Mouse (Mus musculus): Measurements from ENCODE around the gene Atpaf2. TPM values are rescaled to one million over a fixed set of nuclear protein-coding genes. Genes with fewer than 3 reads are reported as not detected.

The Atpaf2 gene
- polyA plus RNA-seq, 1 experiment from 2014 or later: 55.3 TPM

DNA sequence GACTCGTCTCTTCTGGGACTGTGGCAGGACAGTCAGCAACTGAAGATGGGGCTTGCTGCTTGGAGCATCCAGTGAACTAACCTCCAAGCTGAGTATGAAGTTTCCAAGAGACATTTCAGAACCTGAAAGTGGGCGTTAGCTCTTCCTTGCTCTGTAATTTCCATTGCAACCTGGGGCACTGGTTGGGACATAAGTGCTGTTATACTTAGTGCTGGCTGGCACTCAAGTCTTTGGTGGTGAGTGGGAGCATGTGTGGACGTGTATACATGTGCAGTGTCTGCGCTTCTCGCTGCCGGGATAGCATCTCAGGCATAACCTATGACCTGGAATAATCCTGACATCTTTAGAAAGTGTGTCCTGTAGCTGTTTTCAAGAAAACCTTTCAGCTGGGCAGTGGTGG lies 26.9 kb downstream of the Atpaf2 start:
- no peak for ATAC-seq (replicated peaks; ENCODE audit: low FRiP score)
- H3K9me3 ChIP-seq (replicated peaks): no peaks in the 10 kb centered on the region
- 85% methylated on average over 6 of the region's 6 CpGs for WGBS
- H3K27ac ChIP-seq: no peak overlapping the region
- no peaks in the 10 kb centered on the region for H3K36me3 ChIP-seq
- no peaks in the 10 kb centered on the region for H3K27me3 ChIP-seq
- no peak overlapping the region for H3K9ac ChIP-seq
- H3K4me1 ChIP-seq: no peaks in the 10 kb centered on the region
- no peak overlapping the region for H3K4me2 ChIP-seq
- H3K4me3 ChIP-seq (replicated peaks): no peak overlapping the region

DNA sequence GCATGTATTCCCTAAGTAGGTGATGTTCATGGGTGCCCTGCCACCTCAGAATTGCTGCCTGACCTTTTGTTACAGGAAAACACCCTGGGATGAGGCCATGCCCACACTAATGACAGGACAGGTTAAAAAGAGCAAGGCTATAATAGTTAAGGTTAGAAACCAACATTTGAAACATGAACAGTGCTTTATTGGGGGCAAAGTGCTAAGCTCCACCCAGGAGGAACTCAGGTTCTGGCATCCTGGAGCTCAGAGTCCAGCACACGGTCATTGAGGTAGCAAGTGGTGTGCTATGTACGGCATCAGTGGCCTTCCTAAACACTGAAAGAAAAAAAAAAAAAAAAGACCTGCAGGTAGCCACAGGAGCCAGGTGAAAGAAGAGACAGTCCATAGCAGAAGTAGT lies 30.3 kb downstream of the Atpaf2 start:
- no peaks in the 10 kb centered on the region for H3K9me3 ChIP-seq (replicated peaks)
- no peak overlapping the region for H3K27ac ChIP-seq
- no peaks in the 10 kb centered on the region for H3K36me3 ChIP-seq
- 0 out of 2 replicates have a peak, but pooled peaks cover 11% of the 10 kb centered on the region for H3K27me3 ChIP-seq
- H3K4me3 ChIP-seq (replicated peaks): no peak overlapping the region
- WGBS: 89% methylated on average over 2 of the region's 2 CpGs
- H3K4me2 ChIP-seq: no peak overlapping the region
- no peak for ATAC-seq (replicated peaks; ENCODE audit: low FRiP score)
- no peak overlapping the region for H3K9ac ChIP-seq
- peaks cover 5% of the 10 kb centered on the region for H3K4me1 ChIP-seq

DNA sequence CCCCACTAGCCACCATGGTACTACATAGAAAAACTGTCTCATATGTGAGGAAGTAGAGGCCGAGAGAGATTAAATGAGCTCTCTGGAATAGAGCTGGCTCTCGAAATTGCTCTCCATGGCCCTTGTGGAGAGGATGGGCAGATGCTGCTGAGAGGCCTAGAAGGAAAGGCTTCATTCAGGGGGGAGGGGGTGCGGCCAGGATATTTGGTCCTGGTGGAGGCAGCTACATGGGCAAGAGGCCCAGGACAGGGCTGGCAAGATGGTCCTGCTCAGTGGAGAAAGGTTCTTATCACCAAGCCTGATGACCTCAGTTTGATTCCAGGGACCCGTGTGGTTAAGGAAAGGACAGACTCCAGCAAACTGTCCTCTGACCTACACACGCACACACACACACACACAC lies 32.3 kb downstream of the Atpaf2 start:
- no peak for ATAC-seq (replicated peaks; ENCODE audit: low FRiP score)

DNA sequence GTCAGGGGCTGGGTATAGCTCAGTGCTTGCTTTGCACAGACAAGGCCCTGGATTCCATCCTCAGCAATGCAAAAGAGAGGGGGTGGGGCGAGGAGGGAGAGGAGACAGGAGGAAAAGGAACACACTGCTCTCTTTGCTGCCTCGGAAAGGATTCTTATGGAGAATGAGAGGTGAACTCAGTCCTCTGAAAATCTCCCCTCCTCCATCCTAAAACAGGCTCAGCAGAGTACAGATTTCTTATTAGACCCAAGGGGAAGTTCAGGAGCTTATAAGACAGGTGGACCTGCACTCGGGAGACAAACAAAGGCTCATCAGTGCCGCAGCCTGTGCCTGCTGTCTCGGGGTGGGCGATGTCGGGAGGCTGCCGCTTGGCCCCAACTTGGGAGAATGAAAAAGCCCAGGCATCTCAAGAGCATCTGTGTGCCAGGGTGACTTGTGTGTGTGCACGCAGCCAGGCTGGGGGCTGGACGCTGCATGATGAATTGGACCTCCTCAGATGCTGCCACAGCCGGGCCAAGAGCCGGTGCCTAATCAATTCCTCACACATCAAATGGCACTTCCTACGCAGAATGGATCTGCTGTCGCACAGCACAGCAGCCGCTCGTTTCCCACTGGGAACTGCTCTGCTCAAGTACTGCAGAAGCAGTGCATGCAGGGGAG lies 33.4 kb downstream of the Atpaf2 start:
- WGBS: 9% methylated on average over 16 of the region's 16 CpGs
- Histone ChIP-seq H3K36me3 (no peaks in the 10 kb centered on the region), H3K9ac (no peak overlapping the region), H3K4me2 (peak overlapping the region; percentile 28), H3K9me3 (replicated peaks) (no peaks in the 10 kb centered on the region), H3K27me3 (0 out of 2 replicates have a peak, but pooled peaks cover 11% of the 10 kb centered on the region), H3K4me3 (replicated peaks) (no peak overlapping the region), H3K4me1 (peaks cover 5% of the 10 kb centered on the region), H3K27ac (no peak overlapping the region)
- no peak for ATAC-seq (replicated peaks; ENCODE audit: low FRiP score)

More for the DNA sequence above, 32.3 kb downstream of the Atpaf2 start:
- Histone ChIP-seq H3K4me2 (no peak overlapping the region), H3K27me3 (0 out of 2 replicates have a peak, but pooled peaks cover 11% of the 10 kb centered on the region), H3K36me3 (no peaks in the 10 kb centered on the region), H3K9ac (no peak overlapping the region), H3K4me1 (peaks cover 5% of the 10 kb centered on the region), H3K9me3 (replicated peaks) (no peaks in the 10 kb centered on the region), H3K4me3 (replicated peaks) (no peak overlapping the region), H3K27ac (no peak overlapping the region)
- 79% methylated on average over 5 of the region's 5 CpGs for WGBS

DNA sequence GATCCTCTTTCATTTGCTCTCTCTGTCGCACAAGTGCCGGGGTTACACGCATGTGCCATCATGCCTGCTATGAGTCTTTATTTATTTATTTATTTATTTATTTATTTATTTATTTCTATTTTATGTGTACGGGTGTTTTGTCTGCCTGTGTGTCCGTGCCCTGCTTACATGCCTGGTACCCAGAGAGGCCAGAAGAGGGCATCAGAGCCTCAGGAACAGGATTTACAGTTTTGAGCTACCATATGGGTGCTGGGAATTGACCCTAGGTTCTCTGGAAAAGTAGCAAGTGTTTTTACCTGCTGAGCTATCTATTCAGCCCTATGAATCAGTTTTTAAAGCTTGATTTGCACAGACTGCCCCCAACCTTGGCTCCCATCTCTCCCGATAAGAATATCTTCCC lies 34.7 kb downstream of the Atpaf2 start:
- Histone ChIP-seq H3K4me2 (no peak overlapping the region), H3K36me3 (no peaks in the 10 kb centered on the region), H3K4me1 (peaks cover 5% of the 10 kb centered on the region), H3K27me3 (0 out of 2 replicates have a peak, but pooled peaks cover 11% of the 10 kb centered on the region), H3K9ac (no peak overlapping the region), H3K4me3 (replicated peaks) (no peak overlapping the region), H3K27ac (no peak overlapping the region), H3K9me3 (replicated peaks) (no peaks in the 10 kb centered on the region)
- ATAC-seq (replicated peaks; ENCODE audit: low FRiP score): no peak
- 94% methylated on average over 6 of the region's 6 CpGs for WGBS

DNA sequence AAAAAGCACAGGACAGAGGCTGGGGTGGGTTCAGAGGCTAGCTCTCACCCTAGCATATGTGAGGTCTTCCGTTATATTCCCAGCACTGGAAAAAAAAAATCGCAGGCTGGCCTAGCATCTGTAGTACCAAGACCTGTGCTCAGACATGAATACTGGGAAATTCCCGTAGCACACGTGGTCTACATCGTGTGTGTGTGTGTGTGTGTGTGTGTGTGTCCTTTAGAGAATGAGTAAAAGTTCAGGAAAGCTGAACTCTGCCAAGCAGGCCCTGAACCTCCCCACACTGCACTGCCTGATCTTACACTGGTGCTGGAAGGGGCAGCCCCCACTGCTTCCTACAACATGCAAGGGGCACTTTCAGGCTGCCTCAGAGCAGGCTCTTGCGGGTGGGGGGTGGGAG lies 43.8 kb downstream of the Atpaf2 start:
- H3K27me3 ChIP-seq: no peaks in the 10 kb centered on the region
- H3K9ac ChIP-seq: no peak overlapping the region
- no peak overlapping the region for H3K27ac ChIP-seq
- no peaks in the 10 kb centered on the region for H3K9me3 ChIP-seq (replicated peaks)
- no peak overlapping the region for H3K4me2 ChIP-seq
- ATAC-seq (replicated peaks; ENCODE audit: low FRiP score): no peak
- no peaks in the 10 kb centered on the region for H3K4me1 ChIP-seq
- H3K4me3 ChIP-seq (replicated peaks): no peak overlapping the region
- no peaks in the 10 kb centered on the region for H3K36me3 ChIP-seq
- WGBS: 78% methylated on average over 6 of the region's 6 CpGs

DNA sequence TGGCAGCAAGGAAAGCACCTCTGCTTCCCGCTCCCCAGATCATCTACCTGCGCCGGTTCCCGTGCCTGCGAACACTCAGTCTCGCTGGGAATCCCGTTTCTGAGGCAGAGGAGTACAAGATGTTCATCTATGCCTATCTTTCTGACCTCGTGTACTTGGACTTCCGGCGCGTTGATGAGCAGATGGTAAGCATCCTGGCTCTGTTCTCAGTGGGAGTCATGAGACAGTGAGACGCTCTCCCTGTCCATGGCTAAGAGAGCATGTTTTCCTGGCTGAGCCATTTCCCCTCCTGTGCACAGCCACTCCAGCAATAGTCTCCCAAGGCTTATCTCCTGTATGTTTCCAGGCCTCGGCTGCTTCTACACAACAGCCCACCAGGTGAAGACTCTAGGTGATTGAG lies 47.8 kb downstream of the Atpaf2 start:
- no peaks in the 10 kb centered on the region for H3K36me3 ChIP-seq
- 86% methylated on average over 13 of the region's 13 CpGs for WGBS
- H3K4me3 ChIP-seq (replicated peaks): no peak overlapping the region

DNA sequence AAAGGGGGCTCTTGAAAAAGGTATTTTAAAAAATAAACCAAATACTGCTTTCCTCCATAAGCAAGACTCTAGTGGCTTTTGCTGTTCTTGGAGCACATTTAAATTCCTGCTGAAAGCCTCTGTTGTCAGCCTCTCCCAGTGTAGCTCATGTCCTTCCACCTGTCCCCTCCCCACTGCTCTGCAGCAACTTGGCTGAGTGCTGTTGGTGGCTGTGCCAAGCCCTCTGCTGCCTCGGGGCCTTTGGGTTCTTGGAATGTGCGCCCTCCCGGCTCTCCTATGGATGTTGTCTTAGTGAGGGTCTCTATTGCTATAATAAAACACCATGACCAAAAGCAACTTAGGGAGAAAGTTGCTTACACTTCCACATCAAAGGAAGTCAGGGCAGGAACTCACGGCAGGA lies 48.8 kb downstream of the Atpaf2 start:
- no peaks in the 10 kb centered on the region for H3K9me3 ChIP-seq (replicated peaks)
- 36% methylated on average over 4 of the region's 4 CpGs for WGBS
- no peak overlapping the region for H3K27ac ChIP-seq
- no peaks in the 10 kb centered on the region for H3K36me3 ChIP-seq
- no peak overlapping the region for H3K9ac ChIP-seq
- no peak for ATAC-seq (replicated peaks; ENCODE audit: low FRiP score)
- no peak overlapping the region for H3K4me2 ChIP-seq
- no peaks in the 10 kb centered on the region for H3K27me3 ChIP-seq
- H3K4me1 ChIP-seq: peaks cover 9% of the 10 kb centered on the region
- H3K4me3 ChIP-seq (replicated peaks): no peak overlapping the region

More for the DNA sequence above, 47.8 kb downstream of the Atpaf2 start:
- Histone ChIP-seq H3K9ac (no peak overlapping the region), H3K4me2 (no peak overlapping the region), H3K4me1 (peaks cover 9% of the 10 kb centered on the region), H3K27ac (no peak overlapping the region), H3K27me3 (no peaks in the 10 kb centered on the region), H3K9me3 (replicated peaks) (no peaks in the 10 kb centered on the region)
- no peak for ATAC-seq (replicated peaks; ENCODE audit: low FRiP score)

DNA sequence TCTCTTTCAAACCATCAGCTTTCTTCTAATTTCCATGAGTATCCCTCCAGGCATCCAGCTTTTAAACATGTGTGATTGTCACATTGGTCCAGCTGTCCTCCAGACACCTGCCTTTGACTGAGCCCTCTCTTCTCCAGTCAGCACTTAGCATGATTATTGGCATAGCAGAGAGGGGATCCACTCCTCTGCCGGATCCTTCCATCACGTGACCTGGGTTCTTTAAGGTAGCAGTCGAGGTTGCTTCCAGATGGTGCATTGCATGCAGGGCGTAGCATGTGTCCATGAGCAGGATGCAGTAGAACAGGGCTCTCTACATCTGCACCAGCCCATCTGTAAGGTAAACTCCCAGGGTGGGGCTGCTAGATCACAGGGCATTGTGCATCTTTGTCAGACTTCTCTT lies 49.3 kb downstream of the Atpaf2 start:
- WGBS: 74% methylated on average over 4 of the region's 4 CpGs
- Histone ChIP-seq H3K27me3 (no peaks in the 10 kb centered on the region), H3K9me3 (replicated peaks) (no peaks in the 10 kb centered on the region), H3K27ac (no peak overlapping the region), H3K9ac (no peak overlapping the region), H3K4me1 (peaks cover 9% of the 10 kb centered on the region), H3K4me2 (no peak overlapping the region), H3K4me3 (replicated peaks) (no peak overlapping the region), H3K36me3 (no peaks in the 10 kb centered on the region)
- no peak for ATAC-seq (replicated peaks; ENCODE audit: low FRiP score)

DNA sequence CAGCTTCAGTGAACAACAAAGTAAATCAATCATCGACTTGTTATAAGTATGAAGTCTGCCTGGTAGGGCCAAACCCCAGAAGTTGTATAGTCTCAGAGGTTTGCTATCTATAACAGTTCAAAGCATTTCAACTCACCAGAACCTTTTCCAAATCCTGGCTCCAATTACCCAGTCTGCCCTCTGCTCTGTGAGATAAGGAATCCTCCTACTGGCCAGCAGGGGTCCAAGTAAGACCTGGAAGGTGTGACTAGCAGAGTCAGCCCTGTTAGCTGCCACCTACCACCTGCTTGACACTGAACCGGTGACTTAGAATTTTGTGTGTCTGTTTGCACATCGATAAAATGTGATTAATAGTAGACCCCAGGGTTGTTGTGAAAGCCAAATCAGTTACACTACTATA lies 51.0 kb downstream of the Atpaf2 start:
- no peaks in the 10 kb centered on the region for H3K36me3 ChIP-seq
- H3K27me3 ChIP-seq: no peaks in the 10 kb centered on the region
- H3K9me3 ChIP-seq (replicated peaks): no peaks in the 10 kb centered on the region
- no peak overlapping the region for H3K9ac ChIP-seq
- no peak overlapping the region for H3K4me3 ChIP-seq (replicated peaks)
- peaks cover 22% of the 10 kb centered on the region for H3K4me1 ChIP-seq
- no peak for ATAC-seq (replicated peaks; ENCODE audit: low FRiP score)
- no peak overlapping the region for H3K27ac ChIP-seq
- H3K4me2 ChIP-seq: no peak overlapping the region
- 72% methylated on average over 3 of the region's 3 CpGs for WGBS

DNA sequence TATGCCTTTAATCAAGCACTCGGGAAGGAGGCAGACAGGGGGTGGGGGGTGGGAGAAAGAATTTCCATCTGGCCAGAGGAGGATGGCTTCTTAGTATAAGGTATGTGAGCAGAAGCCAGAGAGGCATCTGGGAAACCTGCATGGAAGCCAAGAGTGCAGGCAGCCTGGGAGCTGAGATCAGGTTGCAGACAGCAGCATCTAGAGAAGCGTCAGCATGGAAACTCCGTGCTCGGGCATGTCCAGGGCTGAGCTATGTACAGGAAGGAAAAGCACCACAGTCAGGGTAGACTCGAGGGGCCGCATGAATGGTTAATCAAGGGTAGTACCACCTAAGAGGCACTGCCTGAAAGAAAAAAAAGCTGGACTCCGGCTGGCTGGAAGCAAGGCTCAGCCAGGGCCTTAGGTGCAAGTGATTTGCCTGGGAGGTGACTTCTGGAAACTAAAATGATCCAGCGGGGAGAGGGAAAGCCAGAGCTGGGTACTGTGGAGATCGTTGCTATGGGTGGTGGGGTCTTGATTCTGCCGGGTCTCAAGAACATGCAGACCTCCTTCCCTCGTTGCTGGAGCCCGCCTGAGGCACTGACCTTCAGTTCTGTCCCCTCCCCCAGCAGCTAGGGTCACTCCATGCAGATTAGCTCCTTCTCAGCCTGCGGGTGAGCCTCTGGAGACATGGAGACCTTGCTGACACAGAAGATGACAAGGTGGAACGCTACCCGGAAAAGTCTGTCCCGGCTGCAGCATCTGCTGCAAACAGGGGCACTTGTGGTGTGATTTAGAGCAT lies 51.8 kb downstream of the Atpaf2 start:
- Histone ChIP-seq H3K27ac (peak overlapping the region; percentile 48), H3K9ac (no peak overlapping the region)

DNA sequence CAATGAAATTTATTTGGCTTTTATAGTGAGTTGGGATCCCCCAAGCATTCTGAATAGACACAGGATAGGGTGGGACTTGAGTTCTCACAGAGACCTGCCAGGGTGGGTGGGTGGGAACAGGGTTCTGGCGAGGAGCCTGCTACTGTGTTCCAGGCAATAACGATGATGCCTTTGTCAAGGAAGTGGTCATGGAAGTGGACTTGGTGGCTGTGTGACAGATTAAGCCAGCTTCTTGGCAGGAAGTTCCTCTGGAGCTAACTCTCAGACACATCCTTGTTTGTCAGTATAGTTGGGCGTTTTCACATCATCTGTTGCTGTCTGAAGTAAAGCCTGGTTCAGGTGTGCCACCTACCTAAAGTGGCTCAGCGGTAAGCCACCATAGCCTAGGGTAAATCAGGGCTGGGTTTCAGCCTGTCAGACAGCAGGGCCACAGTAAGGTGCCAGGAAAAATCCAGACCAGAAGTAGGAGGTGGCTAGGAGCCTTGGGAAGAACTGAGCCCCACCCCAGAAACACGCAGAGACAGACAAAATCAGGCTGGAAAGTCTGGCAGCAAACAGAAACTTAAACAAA lies 57.5 kb downstream of the Atpaf2 start:
- H3K4me2 ChIP-seq: no peak overlapping the region
- no peaks in the 10 kb centered on the region for H3K27me3 ChIP-seq
- H3K27ac ChIP-seq: no peak overlapping the region
- no peaks in the 10 kb centered on the region for H3K9me3 ChIP-seq (replicated peaks)
- peaks cover 19% of the 10 kb centered on the region for H3K4me1 ChIP-seq
- WGBS: 80% methylated on average over 5 of the region's 5 CpGs
- no peak for ATAC-seq (replicated peaks; ENCODE audit: low FRiP score)
- H3K9ac ChIP-seq: no peak overlapping the region
- no peaks in the 10 kb centered on the region for H3K36me3 ChIP-seq
- H3K4me3 ChIP-seq (replicated peaks): no peak overlapping the region

More for the DNA sequence above, 51.8 kb downstream of the Atpaf2 start:
- Histone ChIP-seq H3K4me1 (peaks cover 22% of the 10 kb centered on the region), H3K36me3 (no peaks in the 10 kb centered on the region), H3K4me2 (0 out of 2 replicates have a peak overlapping the region, but pooled peaks have one; percentile 15), H3K4me3 (replicated peaks) (no peak overlapping the region), H3K27me3 (no peaks in the 10 kb centered on the region), H3K9me3 (replicated peaks) (no peaks in the 10 kb centered on the region)
- WGBS: 19% methylated on average over 16 of the region's 16 CpGs
- ATAC-seq (replicated peaks; ENCODE audit: low FRiP score): 0 out of 2 replicates have a peak, but pooled peaks have one; percentile 43
